Mouse (Mus musculus): ENCODE measurements around the gene Hs3st2. TPM values are rescaled to one million over a fixed set of nuclear protein-coding genes. Genes with fewer than 3 reads are reported as not detected.

The Hs3st2 gene
- polyA plus RNA-seq, 1 experiment from 2014 or later: 16.8 TPM

DNA sequence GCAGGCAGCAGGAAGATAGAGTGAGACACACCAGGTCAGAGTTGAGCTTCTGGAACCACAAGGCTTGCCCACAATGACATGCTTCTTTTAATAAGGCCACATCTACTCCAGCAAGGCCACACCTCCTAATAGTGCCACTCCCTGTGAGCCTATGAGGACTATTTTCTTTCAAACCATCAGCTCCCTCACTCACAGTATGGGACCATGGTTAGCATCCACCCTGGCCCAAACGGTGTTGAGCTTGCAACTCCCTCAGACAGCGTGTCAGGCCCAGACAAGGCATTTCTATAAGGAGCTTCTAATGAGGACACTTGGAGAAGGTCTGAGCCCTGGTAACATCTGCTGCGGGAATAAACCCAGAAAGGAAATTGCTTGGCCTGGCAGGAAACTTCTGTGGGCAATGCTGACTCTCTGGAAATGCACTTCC, 125.5 kb downstream of the Hs3st2 start:
- Histone ChIP-seq H3K9ac (no peak overlapping the region), H3K4me1 (replicated peaks) (peaks cover 5% of the 10 kb centered on the region; the same call in 1 of the 2 replicates), H3K27ac (replicated peaks) (peak overlapping the region; percentile 29), H3K4me3 (no peak overlapping the region), H3K36me3 (no peaks in the 10 kb centered on the region), H3K9me3 (peaks cover 4% of the 10 kb centered on the region; the same call in 1 of the 2 replicates), H3K27me3 (no peaks in the 10 kb centered on the region), H3K4me2 (no peak overlapping the region)
- WGBS: 90% methylated on average over 3 of the region's 3 CpGs
- ATAC-seq (ENCODE audit: low read depth): no peak

DNA sequence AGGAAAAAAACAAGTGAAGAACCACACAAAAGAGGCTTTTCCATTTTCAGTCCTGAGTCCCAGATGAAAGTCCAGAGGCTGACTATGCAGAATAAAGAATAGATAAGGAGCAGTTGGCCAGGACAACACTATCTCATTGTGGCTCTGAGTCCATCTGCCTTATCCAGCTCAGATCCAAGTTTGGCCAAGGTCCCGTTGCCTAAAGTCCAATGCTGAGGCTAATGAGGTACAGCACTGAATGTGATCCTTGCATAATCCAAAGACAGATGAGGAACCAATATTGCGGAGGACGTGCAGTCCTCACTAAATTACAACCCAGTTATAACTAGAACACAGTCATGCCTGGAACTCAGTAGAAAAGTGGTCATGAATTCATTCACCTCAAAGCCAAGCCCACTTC, 130.5 kb downstream of the Hs3st2 start:
- H3K4me2 ChIP-seq: no peak overlapping the region
- no peak overlapping the region for H3K27ac ChIP-seq (replicated peaks)
- 93% methylated on average over 3 of the region's 3 CpGs for WGBS
- H3K27me3 ChIP-seq: no peaks in the 10 kb centered on the region
- no peak for ATAC-seq (ENCODE audit: low read depth)
- H3K9me3 ChIP-seq: peaks cover 8% of the 10 kb centered on the region; the same call in 1 of the 2 replicates
- H3K36me3 ChIP-seq: no peaks in the 10 kb centered on the region
- H3K9ac ChIP-seq: no peak overlapping the region
- H3K4me1 ChIP-seq (replicated peaks): peaks cover 20% of the 10 kb centered on the region
- H3K4me3 ChIP-seq: no peak overlapping the region

DNA sequence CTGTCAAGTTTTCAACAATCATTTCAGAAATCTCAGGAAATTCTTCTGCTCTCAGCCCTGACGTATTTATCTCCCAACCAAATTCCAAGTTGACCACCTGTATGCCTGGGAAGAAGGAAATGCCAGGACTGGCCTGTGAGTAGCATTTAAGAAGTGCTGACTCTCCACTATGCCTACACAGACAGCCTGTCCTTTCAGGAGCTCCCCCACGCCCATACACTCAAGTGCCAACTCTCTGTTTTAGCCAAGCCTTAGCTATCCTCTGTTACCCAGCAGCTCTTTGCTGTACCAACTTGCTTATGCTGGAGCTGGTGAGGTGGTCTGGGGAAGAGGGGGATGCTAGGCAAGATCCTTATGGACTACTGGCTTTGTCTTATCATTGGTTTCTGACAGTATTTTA, 137.4 kb downstream of the Hs3st2 start:
- ATAC-seq (ENCODE audit: low read depth): no peak
- peaks cover 20% of the 10 kb centered on the region for H3K4me1 ChIP-seq (replicated peaks)
- no peaks in the 10 kb centered on the region for H3K27me3 ChIP-seq
- no peak overlapping the region for H3K9ac ChIP-seq
- no peaks in the 10 kb centered on the region for H3K36me3 ChIP-seq
- H3K4me3 ChIP-seq: no peak overlapping the region
- no peaks in the 10 kb centered on the region for H3K9me3 ChIP-seq
- WGBS: 90% methylated on average over 2 of the region's 2 CpGs
- H3K4me2 ChIP-seq: no peak overlapping the region
- no peak overlapping the region for H3K27ac ChIP-seq (replicated peaks)

DNA sequence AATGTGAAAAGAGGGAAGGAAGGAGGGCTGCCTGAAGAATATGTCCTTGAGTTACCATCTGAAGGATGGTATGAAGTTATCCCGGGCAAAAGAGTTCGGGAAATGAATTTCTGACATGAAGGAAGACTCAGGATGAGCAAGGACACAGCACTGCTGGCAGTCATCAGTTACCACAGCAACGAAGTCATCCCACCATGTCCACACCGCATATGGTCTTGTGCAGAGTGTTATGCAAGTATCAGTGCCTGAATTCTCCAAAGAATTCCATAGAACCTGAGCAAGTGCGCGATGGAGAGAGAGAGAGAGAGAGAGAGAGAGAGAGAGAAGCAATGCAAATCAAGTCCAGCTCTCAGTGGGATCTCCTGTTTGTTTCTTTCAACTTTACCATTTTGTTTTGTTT, 142.0 kb downstream of the Hs3st2 start:
- 0 out of 2 replicates have a peak, but pooled peaks cover 4% of the 10 kb centered on the region for H3K4me1 ChIP-seq (replicated peaks)
- ATAC-seq (ENCODE audit: low read depth): no peak
- no peak overlapping the region for H3K27ac ChIP-seq (replicated peaks)
- H3K4me2 ChIP-seq: no peak overlapping the region
- no peaks in the 10 kb centered on the region for H3K9me3 ChIP-seq
- no peaks in the 10 kb centered on the region for H3K27me3 ChIP-seq
- H3K36me3 ChIP-seq: no peaks in the 10 kb centered on the region
- H3K4me3 ChIP-seq: no peak overlapping the region
- H3K9ac ChIP-seq: no peak overlapping the region
- 83% methylated on average over 6 of the region's 6 CpGs for WGBS

DNA sequence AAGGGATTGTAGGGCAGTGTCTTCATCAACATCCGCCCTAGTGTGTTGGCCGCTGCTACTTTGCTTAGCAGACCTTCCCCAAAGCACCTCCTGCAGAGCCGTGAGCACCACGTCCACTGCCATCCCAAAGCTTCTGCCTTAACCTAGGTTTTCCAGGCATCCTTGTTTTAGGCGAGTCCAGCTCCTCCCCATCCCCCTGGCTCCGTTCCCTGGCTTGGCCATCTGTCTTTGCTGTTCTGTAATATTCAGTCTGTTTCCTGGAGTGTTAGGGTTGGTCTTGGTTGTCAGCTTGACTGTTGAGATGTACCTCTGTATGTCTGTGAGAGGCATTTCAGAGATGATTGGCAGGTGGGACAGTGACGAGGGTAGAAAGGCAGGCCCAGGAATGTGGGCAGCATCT, 142.7 kb downstream of the Hs3st2 start:
- Histone ChIP-seq H3K4me2 (no peak overlapping the region), H3K9ac (no peak overlapping the region), H3K4me1 (replicated peaks) (peaks cover 5% of the 10 kb centered on the region; the same call in 1 of the 2 replicates), H3K36me3 (no peaks in the 10 kb centered on the region), H3K27ac (replicated peaks) (no peak overlapping the region), H3K9me3 (no peaks in the 10 kb centered on the region), H3K27me3 (no peaks in the 10 kb centered on the region), H3K4me3 (no peak overlapping the region)
- no peak for ATAC-seq (ENCODE audit: low read depth)
- 84% methylated on average over 7 of the region's 7 CpGs for WGBS

DNA sequence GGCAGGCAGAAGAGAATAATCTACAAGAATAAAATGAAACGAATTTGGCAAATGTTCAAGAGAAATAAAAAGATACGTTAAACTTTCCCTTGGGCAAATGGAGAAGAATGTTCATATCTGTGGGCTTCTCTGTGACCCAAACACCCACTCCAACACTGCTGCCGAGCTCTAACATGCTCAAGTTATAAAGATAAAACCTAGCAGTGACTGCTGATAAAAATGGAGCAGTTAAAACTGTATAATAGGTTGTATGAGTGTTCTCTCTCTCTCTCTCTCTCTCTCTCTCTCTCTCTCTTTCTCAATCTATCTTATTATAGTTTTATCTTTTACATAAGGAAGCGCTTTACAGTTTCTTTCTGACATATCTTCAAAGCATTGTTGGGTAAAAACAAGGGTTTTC, 144.3 kb downstream of the Hs3st2 start:
- Histone ChIP-seq H3K27me3 (no peaks in the 10 kb centered on the region), H3K9ac (no peak overlapping the region), H3K9me3 (no peaks in the 10 kb centered on the region), H3K27ac (replicated peaks) (no peak overlapping the region), H3K4me2 (no peak overlapping the region), H3K4me1 (replicated peaks) (peaks cover 20% of the 10 kb centered on the region), H3K4me3 (no peak overlapping the region), H3K36me3 (no peaks in the 10 kb centered on the region)
- whole genome bisulfite sequencing: 61% methylated on average over 4 of the region's 4 CpGs
- ATAC-seq (ENCODE audit: low read depth): no peak

DNA sequence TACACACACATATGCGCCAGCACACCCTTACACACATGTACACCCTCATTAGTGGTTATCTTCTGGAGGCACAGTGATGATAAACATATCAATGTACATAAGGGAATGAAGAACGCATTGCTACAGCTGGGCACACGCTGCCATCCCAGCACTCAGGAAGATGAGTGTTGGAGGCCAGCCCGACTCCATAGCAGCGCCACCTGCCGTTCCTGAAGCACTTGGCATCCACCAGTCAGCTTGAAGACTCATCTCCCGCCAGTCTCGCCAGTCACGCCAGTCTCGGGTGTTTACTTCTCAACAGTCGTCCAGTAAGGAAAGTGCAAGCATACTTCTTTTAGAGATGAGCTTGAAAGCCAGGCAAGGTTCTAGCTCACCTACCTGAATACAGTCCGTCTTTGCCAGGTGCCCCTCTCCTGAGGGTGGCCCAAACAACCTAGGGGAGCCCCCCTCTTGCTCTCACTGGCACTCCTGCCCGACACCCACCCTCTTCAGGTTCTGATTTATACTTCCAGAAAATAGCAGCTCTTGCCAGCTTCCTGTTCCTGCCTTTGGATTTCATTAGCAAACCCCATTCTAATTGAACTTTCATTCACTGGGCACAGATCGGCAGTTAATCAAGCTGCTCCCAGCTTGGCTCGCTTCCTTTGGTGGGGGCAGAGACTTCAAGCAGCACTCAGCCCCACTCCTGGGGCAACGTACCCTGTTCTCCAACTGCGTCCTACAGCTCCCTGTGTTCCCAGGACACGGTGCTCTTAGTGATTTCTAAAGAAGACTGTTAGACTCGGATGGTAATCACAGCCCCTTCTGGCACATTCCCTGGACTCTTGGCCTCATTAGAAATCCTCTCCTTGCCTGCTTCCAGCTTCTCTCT, 148.0 kb downstream of the Hs3st2 start:
- 0 out of 2 replicates have a peak overlapping the region, but pooled peaks have one; percentile 1 for H3K9ac ChIP-seq
- H3K27ac ChIP-seq (replicated peaks): no peak overlapping the region; the same call in 1 of the 2 replicates
- peak overlapping the region; percentile 21; the same call in 1 of the 2 replicates for H3K4me2 ChIP-seq
- H3K27me3 ChIP-seq: no peaks in the 10 kb centered on the region
- no peaks in the 10 kb centered on the region for H3K36me3 ChIP-seq
- H3K9me3 ChIP-seq: peaks cover 3% of the 10 kb centered on the region; the same call in 1 of the 2 replicates
- ATAC-seq (ENCODE audit: low read depth): peak; percentile 91
- peaks cover 15% of the 10 kb centered on the region for H3K4me1 ChIP-seq (replicated peaks)
- 36% methylated on average over 19 of the region's 19 CpGs for WGBS
- no peak overlapping the region for H3K4me3 ChIP-seq

DNA sequence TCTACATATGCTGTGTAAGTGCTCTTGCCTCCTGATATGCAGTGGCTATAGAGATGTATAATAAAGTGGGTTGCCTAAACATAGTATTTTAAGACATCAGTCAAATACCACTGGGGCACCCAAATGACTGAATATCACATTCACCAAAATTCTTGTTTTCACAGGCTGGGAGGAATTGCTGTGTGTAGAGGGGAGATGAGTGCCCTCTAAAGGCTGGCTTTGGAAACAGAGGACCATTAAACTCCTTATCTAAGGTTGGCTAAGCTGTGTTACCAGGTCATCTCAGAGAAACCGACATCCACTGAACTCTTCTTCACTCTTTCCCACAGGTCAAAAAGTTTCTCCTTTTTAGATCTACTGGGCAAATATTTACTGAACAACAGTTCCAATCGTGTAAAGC, 150.8 kb downstream of the Hs3st2 start:
- H3K4me1 ChIP-seq (replicated peaks): peaks cover 15% of the 10 kb centered on the region
- H3K27me3 ChIP-seq: no peaks in the 10 kb centered on the region
- peaks cover 3% of the 10 kb centered on the region; the same call in 1 of the 2 replicates for H3K9me3 ChIP-seq
- no peak overlapping the region for H3K4me3 ChIP-seq
- no peaks in the 10 kb centered on the region for H3K36me3 ChIP-seq
- ATAC-seq (ENCODE audit: low read depth): no peak
- WGBS: 63% methylated on average over 2 of the region's 2 CpGs
- no peak overlapping the region for H3K9ac ChIP-seq
- H3K27ac ChIP-seq (replicated peaks): no peak overlapping the region
- no peak overlapping the region for H3K4me2 ChIP-seq

DNA sequence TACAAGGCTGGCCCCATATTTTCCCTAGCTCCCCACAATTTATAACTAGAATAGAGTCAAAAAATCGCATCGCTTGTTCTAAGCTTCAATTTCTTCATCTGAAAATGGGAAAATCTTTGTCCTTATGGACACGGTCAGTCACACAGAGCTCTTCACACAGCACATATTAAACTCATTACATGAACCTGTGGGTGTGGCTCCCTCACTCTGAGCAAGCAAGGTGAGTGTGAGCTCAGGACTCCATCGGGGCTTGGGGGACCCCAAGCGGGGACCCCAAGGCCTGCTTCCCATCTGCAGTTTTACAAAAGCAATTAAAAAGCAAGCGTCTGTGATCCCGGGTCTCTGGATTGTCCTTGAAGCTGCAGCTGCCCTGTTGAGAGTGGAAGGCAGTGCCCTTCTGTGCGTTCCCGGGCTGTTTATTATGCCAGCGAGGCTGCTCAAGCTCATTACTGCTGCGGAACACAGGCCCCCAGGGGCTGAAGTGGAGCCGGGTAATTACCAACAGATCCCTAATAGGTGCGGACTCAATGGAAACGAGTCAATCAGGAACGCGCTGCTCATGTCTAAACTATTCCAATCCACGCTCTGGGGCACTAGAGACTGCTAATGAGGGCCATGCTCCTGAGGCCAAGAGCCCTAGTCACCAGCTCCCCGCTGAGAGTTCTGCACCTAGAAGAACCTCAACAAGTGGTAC, 157.8 kb downstream of the Hs3st2 start:
- no peak overlapping the region for H3K4me3 ChIP-seq
- WGBS: 31% methylated on average over 18 of the region's 18 CpGs
- H3K27me3 ChIP-seq: no peaks in the 10 kb centered on the region
- no peaks in the 10 kb centered on the region for H3K36me3 ChIP-seq
- no peaks in the 10 kb centered on the region for H3K9me3 ChIP-seq
- no peak overlapping the region for H3K9ac ChIP-seq
- peak overlapping the region; percentile 22 for H3K4me2 ChIP-seq
- peaks cover 10% of the 10 kb centered on the region for H3K4me1 ChIP-seq (replicated peaks)
- no peak overlapping the region for H3K27ac ChIP-seq (replicated peaks)
- ATAC-seq (ENCODE audit: low read depth): peak; percentile 59; the same call in 1 of the 2 replicates

Data from neural tube, embryonic 13.5 days (tissue).